In genomic region chr7:133244601-133245000, GRCm38 (mm10) we compare ENCODE assay signal across 11 mouse cellular contexts.
DNase-seq lines count a peak whose midpoint lies in the region; ATAC-seq and TF ChIP-seq lines count a peak whose summit lies in the region.
"Had no signal": no experiment of that assay in that cellular context is flagged by ENCODE, and none has a peak within 500 bp of the region (broad histone marks: within the 10 kb centered on the region; RNA-seq: fewer than 3 reads in every experiment).

No protein-coding gene starts in this region.

- H3K9ac ChIP-seq in kidney, embryonic 15.5 days, result no peak overlapping the region
- H3K9ac ChIP-seq: embryonic facial prominence, embryonic 15.5 days had no signal

- no peak for TF ChIP-seq POLR2A in kidney, adult 2 months (IDR thresholded peaks at IDR 0.05; ENCODE audit: low read depth, low read length)
- no peak for TF ChIP-seq POLR2A in brain, embryonic 14.5 days (IDR thresholded peaks at IDR 0.05; ENCODE audit: borderline replicate concordance, extremely low read depth, insufficient read depth, insufficient read length, poor library complexity, severe bottlenecking)

- 18% methylated on average over 11 of the region's 11 CpGs for WGBS in kidney, embryonic 15.5 days
- WGBS in kidney, adult 2 months, result 11% methylated on average over 11 of the region's 11 CpGs

- no peaks in the 10 kb centered on the region for H3K9me3 ChIP-seq in kidney, embryonic 15.5 days (replicated peaks)
- H3K9me3 ChIP-seq: embryonic facial prominence, embryonic 15.5 days had no signal

- no peak overlapping the region for H3K27ac ChIP-seq in kidney, embryonic 15.5 days
- no peak overlapping the region for H3K27ac ChIP-seq in kidney, adult 2 months (ENCODE audit: insufficient read depth, low read depth, low read length)
- H3K27ac ChIP-seq: embryonic facial prominence, embryonic 15.5 days had no signal

- peak overlapping the region; percentile 51 for H3K4me2 ChIP-seq in kidney, embryonic 15.5 days
- H3K4me2 ChIP-seq: embryonic facial prominence, embryonic 15.5 days had no signal

- intact Hi-C loops in left cerebral cortex, postnatal 36 days (cut with DNase I), result no loop called here

- peaks cover 5% of the 10 kb centered on the region for H3K4me1 ChIP-seq in kidney, embryonic 15.5 days
- H3K4me1 ChIP-seq in kidney, adult 2 months (ENCODE audit: control insufficient read depth, insufficient read depth, low read length), result no peaks in the 10 kb centered on the region
- H3K4me1 ChIP-seq: embryonic facial prominence, embryonic 15.5 days had no signal

- DNase-seq in kidney, adult 2 months, result no peak
- DNase-seq in brain, embryonic 14.5 days (ENCODE audit: low read depth), result peak; percentile 87
- peak; percentile 65 to 69 for DNase-seq in left cerebral cortex, postnatal 36 days (ENCODE audit: low spot score in 2 of 2)
- no peak for DNase-seq in cerebellum, adult 18-20 months
- DNase-seq: lung, postnatal 14 days had no signal

- no peaks in the 10 kb centered on the region for H3K36me3 ChIP-seq in kidney, embryonic 15.5 days
- no peaks in the 10 kb centered on the region for H3K36me3 ChIP-seq in kidney, adult 2 months (ENCODE audit: control insufficient read depth, insufficient read depth, low read length)
- H3K36me3 ChIP-seq: embryonic facial prominence, embryonic 15.5 days had no signal

- H3K27me3 ChIP-seq in kidney, embryonic 15.5 days, result no peaks in the 10 kb centered on the region
- no peaks in the 10 kb centered on the region for H3K27me3 ChIP-seq in kidney, adult 2 months (replicated peaks; ENCODE audit: control insufficient read depth, insufficient read depth, low read length)
- H3K27me3 ChIP-seq: embryonic facial prominence, embryonic 15.5 days; Patski had no signal

- H3K4me3 ChIP-seq in kidney, embryonic 15.5 days (replicated peaks), result no peak overlapping the region
- H3K4me3 ChIP-seq in kidney, adult 2 months (ENCODE audit: insufficient read depth, low read depth, low read length), result no peak overlapping the region
- H3K4me3 ChIP-seq: embryonic facial prominence, embryonic 15.5 days had no signal

- no peak for TF ChIP-seq CTCF in kidney, adult 2 months (conservative IDR thresholded peaks at IDR 0.05; ENCODE audit: insufficient read depth, insufficient read length, low read depth, low read length)
- no peak for TF ChIP-seq CTCF in brain, embryonic 14.5 days (IDR thresholded peaks at IDR 0.05; ENCODE audit: borderline replicate concordance, extremely low read depth, insufficient read depth, insufficient read length)

- no peak for ATAC-seq in kidney, embryonic 15.5 days (replicated peaks; ENCODE audit: low FRiP score)
- ATAC-seq in frontal cortex, adult (ENCODE audit: low TSS enrichment), result peak; percentile 86
- no peak for ATAC-seq in megakaryocyte, adult 5-6 weeks (ENCODE audit: poor library complexity, severe bottlenecking)
- ATAC-seq in activated CD4-positive, CD25-positive, alpha-beta regulatory T cell, adult 4 months, result no peak
- ATAC-seq: Patski had no signal

Comparison
In these comparisons a context has a peak if more than half of its experiments do, and no peak if none do; other contexts are left out.
1. DNase-seq: peak in brain, embryonic 14.5 days (single experiment) and left cerebral cortex, postnatal 36 days (2 of 2); none in kidney, adult 2 months (single experiment) and cerebellum, adult 18-20 months (0 of 2).